Mouse (Mus musculus): Measurements from ENCODE around the gene Rgs7.

Gene Rgs7

DNA sequence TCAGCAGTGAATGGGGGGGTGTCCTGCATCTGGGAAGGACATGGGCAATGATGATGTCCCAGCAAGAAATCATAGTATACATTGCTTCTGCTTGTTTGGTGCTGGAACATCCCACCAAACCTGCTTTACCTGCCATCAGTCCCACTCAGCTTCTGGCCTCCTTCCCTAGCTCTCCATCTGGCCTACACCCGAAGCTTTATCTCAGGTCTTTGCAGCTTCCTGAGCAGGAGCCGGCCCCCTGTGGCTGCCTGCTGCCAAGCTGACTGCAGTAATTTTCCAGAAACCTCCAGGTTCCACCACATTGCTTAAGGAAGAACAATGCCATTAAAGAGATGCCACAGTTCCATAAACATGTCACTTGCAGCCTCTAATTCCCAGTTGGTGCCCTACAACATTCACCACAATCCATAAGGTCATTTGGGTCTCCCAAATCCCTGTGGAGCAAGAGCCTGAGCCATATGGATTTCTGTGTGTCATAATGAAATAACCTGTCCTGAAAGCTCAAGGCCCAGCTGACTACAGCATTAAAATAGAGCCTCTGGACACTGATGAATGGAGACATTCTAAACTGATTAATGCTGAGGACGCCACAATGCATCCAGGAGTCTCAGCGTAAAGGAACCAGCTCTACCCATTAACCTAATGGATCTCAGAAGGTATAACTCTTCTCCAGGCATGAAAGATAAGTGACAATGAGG is 60.8 kb downstream of the Rgs7 start:
- peak; percentile 45 for DNase-seq (ENCODE audit: low read depth, low spot score)

DNA sequence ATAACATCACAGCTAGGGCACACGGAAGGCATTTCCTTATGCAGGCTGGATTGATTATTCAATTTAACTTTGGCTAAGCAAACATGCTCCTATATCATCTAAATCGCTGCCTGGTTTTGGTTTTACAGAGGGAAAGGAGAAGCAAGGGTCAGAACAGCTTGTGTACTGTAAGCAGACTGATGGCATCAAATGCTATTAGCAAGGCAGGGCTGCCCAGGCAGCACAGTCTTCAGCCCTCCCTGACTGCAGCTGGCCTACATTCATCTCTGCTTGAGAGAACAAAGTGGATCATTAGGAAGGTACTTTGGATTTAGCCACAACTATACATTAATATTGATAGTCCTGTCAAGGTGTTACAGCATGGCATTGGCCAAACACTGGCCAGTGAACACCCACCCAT is 65.2 kb downstream of the Rgs7 start:
- DNase-seq (ENCODE audit: low read depth, low spot score): no peak

DNA sequence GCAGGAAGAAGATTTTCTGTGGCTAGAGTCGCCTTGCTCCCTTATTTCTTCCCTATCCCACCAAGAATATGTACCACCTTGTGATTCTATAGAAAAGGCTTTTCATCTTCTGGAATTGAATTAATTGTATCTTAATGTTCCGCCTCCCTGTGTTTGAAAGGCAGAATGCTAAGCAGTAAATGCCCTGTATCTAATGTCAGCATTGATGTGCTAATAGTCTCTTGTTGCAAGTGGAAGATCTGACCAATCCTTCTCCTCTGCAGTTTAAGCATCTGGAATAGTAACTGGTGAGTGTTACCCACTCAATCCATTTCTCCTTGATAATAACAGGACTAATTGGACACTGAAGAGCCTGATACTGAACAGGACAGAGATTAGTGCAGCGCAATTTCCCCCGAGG is 65.9 kb downstream of the Rgs7 start:
- no peak for DNase-seq (ENCODE audit: low read depth, low spot score)

DNA sequence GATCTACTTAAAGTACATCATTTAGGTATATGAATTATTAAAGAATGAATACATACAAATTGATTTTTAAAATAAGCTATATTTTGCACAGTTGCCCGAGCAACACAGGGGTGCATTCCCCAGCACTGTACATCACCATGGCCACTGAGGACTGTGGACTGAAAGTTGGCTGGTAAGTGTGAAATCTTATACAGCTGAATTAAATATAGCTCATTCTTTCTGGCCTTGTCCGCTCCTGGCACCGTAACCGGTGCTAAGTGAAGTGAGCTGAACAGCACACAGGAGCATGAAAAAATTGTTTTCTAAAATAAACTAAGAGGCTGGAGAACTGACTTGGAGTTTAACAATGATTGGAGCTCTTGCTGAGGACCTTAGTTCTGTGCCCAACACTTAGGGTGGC is 71.4 kb downstream of the Rgs7 start:
- DNase-seq (ENCODE audit: low read depth, low spot score): no peak

DNA sequence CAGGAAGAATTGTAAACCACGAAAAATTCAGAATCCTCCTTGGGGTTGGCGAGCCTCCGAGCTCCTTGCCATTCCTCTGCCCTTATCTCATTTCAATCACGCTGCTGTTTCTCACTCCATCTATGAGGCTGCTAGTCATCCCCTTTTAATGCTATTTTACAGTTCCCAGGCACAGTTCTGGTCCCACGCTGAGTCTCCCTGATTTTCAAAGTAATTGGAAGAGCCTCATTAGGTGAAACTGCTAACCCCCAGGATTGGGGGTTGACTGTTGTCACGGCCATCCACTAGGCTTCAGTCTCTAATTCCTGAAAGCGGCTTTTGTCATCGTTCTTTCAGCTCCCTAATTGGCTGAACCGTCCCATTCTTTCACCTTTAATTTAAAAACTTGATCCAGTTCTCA is 76.6 kb downstream of the Rgs7 start:
- no peak for DNase-seq (ENCODE audit: low read depth, low spot score)

DNA sequence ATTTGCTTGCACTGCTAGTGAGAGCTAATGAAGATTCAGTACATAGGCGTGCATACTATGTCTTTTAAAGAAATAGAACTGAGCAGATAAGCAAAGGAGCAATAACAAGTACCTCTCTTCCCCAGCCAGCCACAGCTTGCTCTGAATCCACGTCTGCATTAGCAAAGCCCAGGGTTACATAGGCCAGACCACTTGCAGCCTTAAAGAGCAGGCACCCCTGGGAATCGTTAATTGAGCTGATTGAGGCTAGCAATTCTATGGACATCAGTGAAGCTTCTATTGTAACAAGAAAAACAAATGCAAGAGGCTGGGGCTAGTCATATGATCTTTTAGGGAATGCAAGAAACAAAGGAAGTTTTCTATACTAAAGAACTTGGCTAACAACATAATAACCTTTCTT is 81.9 kb downstream of the Rgs7 start:
- DNase-seq (ENCODE audit: low read depth, low spot score): no peak

DNA sequence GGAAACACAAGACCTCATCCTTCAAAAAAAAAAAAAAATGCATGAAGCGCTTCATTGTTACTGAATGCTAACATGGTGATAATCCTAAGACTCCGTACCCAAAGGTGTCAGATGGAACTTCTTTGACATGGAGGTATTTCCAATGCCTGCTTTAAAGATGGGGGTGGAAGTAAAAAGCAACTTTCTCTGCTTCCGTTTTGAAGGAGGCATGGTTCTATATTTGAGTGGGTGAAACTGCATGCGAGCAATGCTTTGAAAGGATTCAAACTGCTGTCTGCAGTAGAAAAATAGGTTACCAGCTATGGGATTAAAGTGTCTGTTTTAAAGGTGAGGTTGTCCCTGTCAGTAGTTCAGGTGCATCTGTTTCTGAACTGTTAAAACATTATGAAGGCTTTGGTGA is 100.4 kb downstream of the Rgs7 start:
- peak; percentile 23 for DNase-seq (ENCODE audit: low read depth, low spot score)

DNA sequence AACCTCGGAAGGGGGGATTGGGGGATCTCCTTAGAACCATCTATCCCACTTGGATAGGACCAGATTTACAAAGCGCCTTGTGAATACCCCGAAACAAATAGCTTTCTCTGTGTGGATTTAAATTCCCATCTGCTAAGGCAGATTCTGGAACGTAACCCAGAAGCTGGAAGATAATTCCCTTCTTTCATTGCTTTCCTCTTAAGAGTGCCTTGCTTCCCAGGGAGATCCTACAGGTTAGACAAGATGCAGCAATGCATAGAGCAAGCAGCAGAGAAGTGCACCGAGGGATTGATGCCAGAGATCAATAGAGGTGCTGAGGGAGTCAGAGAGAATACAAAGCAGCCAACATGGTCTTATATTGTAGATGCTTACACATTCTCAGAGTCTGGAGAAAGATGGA is 103.0 kb downstream of the Rgs7 start:
- peak; percentile 35 for DNase-seq (ENCODE audit: low read depth, low spot score)

DNA sequence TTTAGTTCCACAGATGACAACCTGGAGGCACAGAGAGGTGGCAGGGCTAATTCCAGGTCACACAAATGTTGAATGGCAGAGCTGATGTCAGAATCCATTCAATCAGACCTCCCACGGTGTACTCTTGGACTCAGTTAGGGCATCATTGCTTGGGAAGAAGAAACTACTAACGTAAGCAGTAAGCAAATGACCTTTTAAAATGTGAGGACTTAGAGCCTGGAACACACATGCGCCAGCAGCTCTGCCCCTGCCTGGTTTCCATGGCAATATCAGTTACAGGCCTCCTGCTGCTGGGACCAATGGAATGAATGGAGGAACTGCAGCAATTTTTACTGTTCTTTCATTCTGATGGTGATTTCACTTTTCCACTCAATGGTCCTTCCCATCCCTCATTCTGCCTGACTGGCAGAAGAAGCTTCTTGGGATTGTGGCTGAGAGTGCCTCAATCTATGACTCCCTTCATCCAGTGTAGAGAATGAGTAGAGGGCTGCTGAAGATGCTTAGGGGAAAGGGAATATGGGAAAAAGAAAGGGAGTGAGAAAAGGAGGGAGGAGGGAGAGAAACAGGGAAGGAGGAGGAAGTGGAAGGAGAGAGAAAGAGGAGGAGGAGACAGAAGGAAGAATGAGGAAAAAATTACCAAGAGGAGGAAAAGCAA is 106.6 kb downstream of the Rgs7 start:
- DNase-seq (ENCODE audit: low read depth, low spot score): peak; percentile 33

DNA sequence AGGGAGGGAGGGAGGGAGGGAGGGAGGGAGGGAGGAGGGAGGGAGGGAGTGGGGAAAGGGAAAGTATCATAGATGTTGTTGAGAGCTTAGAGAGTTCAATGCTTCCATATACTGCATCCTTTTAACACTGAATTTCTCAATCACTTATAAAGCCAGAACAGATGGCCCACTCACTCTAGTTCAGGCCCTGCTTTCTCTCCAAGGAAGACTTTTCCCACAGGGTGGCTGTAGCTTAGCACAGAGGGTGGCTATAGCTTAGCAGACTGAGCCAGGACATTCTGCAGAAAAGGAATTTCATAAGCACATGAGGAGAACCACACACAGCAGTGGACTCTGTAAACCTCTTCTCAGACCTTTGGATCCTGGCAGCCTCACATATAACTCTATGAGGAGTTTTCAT is 119.7 kb downstream of the Rgs7 start:
- peak; percentile 40 for DNase-seq (ENCODE audit: low read depth, low spot score)

DNA sequence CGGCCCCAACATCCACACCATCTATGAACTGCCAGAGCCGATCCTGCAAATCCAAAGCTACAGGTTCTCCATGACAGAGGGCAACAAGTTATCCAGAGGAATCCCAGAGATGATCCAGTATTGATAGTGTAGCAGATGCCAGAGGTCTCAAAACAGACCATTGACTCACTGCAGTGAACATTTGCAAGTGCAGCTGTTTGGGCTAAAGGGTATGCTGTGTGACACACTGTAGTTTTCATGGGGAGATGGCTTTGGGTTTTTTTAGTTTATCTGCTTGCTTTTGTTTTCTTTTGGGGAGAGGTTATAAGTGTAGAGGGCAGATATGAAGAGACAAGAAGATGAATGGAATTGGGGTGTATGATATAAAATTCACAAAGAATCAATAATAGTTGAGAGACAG is 124.2 kb downstream of the Rgs7 start:
- DNase-seq (ENCODE audit: low read depth, low spot score): no peak

DNA sequence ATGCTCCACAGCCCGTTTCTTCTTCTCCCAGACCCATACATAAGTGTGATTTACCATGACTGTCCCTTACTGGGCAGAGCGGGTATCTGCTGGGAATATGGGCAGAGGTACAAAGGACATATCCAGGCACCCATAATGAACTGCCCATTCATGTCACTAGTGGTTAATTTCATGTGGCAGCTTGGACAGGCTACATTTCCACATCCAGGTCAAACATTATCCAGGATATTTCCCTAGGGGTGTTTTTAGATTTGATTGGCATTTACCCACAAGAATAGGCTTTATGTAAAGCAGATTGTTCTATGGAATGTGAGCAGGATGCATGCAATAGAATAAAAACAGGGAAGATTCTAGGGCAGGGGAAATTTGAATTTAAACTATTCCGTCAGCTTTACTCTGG is 128.7 kb downstream of the Rgs7 start:
- no peak for DNase-seq (ENCODE audit: low read depth, low spot score)

DNA sequence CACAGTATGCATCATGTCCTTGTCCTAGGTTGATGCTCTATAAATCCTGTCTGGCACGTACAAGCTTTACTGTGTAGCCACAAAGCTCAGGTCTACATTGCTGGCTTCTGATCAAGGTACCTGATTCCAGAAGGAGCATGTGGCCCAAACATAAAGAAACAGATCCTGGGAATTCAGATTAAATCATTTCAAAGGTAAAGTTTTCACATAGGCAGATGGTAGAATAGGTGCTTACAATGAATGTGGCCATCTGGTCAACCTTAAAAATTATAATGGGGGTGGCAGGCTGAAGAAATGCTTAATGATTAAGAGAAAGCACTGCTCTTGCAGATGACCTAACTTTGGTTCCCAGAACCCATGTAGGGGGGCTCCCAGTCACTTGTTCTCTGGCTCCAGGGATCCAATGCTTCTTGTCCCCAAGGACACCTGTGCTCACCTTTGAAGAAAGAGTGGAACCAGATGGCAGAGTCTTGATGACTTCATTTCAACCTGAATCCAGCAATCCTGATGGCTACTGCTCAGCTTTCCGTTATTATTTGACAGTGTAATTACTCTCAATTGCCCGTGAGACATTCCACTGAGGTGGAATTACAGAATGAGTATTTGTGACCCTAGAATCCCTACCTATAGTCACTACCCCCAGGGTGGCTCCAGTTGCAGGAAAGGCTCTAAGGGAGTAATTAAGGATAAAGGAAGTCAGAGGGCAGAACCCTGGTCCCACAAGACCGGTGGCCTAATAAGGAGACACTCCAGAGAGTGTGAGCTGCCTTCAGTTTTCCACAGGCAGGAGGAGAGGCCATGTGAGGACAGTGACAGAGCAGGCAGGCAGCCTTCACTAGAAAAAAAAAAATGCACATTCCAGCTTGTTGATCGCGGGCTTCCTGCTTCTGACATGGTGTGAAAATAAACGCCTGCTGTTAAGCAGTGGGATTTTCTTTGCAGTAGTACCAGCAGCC is 132.6 kb downstream of the Rgs7 start:
- peak; percentile 33 for DNase-seq (ENCODE audit: low read depth, low spot score)

DNA sequence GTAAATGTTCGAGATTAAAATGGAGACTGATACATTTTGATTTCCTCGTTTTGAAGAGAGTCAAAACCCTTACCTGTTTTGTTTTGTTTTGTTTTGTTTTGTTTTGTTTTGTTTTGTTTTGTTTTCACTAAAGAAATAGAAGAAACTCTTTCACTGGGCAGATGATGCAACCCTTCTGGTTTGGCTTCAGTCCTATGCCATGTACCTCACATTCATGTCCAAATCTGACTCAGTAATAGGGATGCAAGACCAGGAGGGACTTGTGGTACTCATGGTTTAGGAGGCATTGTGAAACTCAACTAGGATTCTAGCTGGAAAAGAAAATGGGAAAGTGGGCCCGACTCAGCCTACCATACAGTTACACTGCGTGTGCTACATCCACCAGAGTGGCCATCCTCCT is 139.4 kb downstream of the Rgs7 start:
- DNase-seq (ENCODE audit: low read depth, low spot score): no peak

DNA sequence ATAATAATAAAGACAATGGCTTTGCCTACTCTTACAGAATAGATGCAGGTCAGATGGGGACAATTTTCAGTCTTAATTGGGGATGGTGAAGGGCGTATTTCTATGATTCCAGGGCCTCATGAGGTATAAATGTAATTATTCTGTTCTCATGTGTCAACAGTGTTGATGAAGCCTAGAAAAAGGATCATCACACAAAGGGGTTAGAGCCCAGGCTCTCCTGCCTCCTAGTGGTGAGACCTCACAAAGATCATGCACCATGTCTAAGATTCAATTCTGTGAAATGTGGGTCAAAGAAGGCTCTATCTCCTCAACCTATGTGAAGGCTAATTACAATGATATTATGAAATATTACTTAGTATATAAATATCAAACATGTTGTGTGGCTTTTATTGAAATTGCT is 146.1 kb downstream of the Rgs7 start:
- DNase-seq (ENCODE audit: low read depth, low spot score): no peak

DNA sequence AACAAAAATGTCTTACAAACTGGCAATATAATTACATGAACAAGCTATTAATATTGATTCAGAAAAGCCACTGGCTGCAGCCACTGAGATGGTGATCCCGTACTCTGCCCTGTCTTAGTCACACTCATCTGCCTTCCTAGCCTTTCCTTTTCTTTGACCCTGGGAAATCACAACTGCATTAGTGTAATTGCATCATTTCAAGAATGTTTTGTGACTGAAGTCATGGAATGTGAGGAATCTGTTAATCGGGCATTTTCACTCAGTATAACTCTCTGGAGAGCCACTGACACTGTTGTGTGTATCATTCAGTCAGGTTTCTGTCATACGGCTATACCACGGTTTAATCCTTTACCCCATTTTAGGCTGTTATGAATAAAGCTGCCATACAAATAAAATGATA is 156.1 kb downstream of the Rgs7 start:
- DNase-seq (ENCODE audit: low read depth, low spot score): no peak

DNA sequence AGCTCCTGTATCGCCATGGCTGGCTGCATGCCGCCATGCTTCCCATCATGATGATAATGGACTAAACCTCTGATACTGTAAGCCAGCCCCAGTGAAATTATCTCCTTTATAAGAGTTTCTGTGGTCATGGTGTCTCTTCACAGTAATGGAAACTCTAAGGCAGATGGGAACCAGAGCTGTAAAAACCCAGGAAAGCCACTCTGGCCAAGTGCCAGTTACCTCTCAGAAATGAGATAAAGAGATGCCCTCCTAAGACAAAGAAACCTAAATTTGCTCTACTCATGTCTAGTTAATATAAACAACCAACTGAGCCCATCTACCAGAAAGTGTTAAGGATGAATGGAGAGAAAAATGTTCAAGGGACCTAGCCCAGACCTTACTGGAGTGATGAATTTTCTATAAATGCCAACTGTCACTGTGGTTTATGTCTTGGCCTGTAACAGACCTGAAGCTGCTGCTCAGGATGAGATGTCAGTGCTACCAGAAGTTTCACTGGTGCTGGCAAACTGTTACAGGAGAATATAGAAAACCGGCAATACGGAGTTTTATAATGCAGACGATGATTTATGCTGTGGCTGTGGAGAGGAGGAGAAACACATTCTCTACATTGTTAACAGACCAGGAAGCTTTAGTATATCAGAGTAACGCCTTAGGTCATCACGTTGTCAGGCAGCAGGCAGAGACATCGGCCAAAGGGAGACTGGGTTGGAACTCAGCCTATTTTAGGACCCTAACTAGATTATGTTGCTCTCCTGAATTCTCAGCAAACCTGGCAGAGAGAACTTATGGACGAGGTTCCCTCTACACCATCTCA is 159.1 kb downstream of the Rgs7 start:
- DNase-seq (ENCODE audit: low read depth, low spot score): no peak

DNA sequence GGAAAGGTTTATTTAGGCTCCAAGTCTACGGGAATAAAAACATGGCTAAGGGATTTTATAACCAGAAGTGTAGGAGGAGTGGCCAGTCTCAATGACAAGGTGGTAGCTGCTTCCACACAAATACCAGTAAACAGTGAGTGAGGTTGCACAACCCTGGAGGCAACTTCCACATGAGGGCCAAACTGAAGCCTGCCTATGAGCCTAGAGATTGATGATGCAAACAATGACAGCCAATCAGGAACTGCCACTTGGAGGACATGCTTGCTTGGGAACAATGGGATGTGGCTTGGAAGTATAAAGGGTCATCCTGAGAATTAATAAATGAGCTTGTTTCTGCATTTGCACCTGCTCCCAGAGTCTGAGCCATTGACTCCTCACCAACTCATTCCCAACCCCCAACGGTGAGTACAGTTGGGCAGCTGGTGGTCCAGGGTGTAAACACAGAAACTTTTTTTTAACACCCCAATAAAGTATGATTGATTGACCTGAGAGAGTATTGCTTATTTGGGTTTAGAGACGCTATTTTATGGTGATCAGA is 162.3 kb downstream of the Rgs7 start:
- DNase-seq (ENCODE audit: low read depth, low spot score): no peak

DNA sequence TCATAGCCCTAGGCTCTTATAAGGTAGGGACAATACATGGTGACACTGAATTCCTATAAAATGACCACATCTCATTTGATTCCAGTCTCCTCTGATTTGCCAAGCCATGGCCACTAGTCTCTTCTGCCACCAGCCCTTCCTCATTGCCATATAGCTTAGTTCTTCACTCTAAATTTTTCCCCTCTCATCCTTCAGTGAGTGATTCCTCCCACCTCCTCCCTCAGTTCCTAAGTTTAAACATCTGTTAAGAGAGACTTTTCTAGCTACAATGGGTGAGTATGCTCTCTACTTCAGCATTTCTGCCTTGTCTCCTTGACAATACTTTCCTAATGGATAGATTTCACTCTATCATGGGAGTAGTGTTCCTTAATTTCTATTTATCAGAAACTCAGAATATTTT is 169.5 kb downstream of the Rgs7 start:
- no peak for DNase-seq (ENCODE audit: low read depth, low spot score)

DNA sequence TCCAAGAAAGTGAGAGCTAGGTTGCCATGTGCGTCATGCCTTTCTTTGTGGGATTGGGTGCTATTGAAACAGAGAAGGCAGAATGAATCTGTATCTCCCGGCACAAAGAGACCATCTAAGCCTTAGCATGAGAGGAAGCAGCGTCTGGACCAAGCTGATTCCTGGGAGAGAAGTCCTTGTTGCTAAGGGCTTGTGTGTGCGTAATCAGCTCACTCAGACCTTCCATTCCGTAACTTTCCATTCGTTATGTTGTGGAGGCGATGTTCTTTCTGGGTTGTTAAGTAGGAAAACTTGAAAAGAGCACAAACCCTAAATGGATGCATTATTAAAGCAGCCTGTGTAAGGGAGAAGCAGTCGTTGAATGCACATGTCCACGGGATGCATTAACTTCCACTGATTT is 173.1 kb downstream of the Rgs7 start:
- peak; percentile 67 for DNase-seq (ENCODE audit: low read depth, low spot score)

DNA sequence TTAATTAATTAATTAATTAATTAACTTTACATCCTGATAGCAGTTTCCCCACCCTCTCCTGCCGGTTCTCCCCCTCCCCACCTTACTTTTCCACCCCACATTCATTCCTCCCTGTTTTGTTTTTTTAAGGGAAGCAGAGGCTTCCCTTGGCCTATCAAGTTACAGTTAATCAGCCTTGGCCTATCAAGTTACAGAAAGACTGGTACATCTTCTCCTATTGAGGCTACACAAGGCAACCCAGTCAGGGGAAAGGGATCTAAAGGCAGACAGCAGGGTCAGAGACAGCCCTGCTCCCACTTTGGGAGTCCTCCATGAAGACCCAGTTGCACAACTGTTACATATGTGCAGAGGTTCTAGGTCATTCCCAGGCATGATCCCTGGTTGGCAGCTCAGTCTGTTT is 175.0 kb downstream of the Rgs7 start:
- no peak for DNase-seq (ENCODE audit: low read depth, low spot score)

All from telencephalon, adult 2 months (tissue).